Comparison of ENCODE assay signal across 8 mouse cellular contexts in the genomic region with DNA sequence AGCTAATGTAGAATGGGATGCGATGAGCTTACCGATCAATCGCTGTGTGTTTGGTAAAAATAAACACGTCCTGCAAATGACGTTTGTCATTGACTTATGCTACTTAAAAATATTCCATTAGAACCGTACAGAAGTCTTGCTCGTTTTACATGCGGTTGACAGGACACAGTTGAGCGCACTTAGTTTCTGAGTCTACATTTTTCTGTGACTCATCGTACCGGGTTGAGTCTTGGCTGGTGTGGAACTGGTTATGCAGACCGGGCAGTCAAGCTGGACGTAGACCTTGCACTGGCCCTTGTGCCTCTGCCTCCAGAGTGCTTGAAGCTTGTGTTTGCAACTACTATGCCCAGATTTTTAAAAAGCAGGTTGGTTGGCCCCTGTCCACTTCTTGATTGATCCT. TPM values are rescaled to one million over a fixed set of nuclear protein-coding genes. Genes with fewer than 3 reads are reported as not detected.
DNase-seq lines count a peak whose midpoint lies in the region; ATAC-seq and TF ChIP-seq lines count a peak whose summit lies in the region.

No protein-coding gene starts in this region.

- intact Hi-C loops in gastrocnemius, postnatal 36 days (cut with DNase I), result loop anchor here (10.0 kb wide), 1 partner anchor 604 kb away; no protein-coding TSS in a partner anchor

- H3K27ac ChIP-seq in testis, adult 2 months (ENCODE audit: control insufficient read depth, insufficient read depth, low read depth, low read length), result no peak overlapping the region; the same call in 1 of the 2 replicates
- 0 out of 2 replicates have a peak overlapping the region, but pooled peaks have one; percentile 18 for H3K27ac ChIP-seq in forebrain, embryonic 14.5 days (ENCODE audit: low read depth, low read length)
- H3K27ac ChIP-seq in kidney, embryonic 15.5 days, result peak overlapping the region; percentile 96
- peak overlapping the region; percentile 94 for H3K27ac ChIP-seq in midbrain, embryonic 10.5 days (replicated peaks)

- H3K9me3 ChIP-seq in forebrain, embryonic 14.5 days (replicated peaks; ENCODE audit: control insufficient read depth, low read length), result no peaks in the 10 kb centered on the region
- H3K9me3 ChIP-seq in kidney, embryonic 15.5 days (replicated peaks), result no peaks in the 10 kb centered on the region
- H3K9me3 ChIP-seq in midbrain, embryonic 10.5 days (replicated peaks), result no peaks in the 10 kb centered on the region

- peaks cover 1% of the 10 kb centered on the region; the same call in 1 of the 2 replicates for H3K36me3 ChIP-seq in testis, adult 2 months (ENCODE audit: control insufficient read depth, insufficient read depth, low read length)
- H3K36me3 ChIP-seq in forebrain, embryonic 14.5 days (ENCODE audit: control insufficient read depth, insufficient read depth, low read length), result peaks cover 31% of the 10 kb centered on the region
- peaks cover 39% of the 10 kb centered on the region for H3K36me3 ChIP-seq in kidney, embryonic 15.5 days
- peaks cover 45% of the 10 kb centered on the region for H3K36me3 ChIP-seq in midbrain, embryonic 10.5 days

- H3K4me2 ChIP-seq in forebrain, embryonic 14.5 days (ENCODE audit: low read length), result peak overlapping the region; percentile 73
- H3K4me2 ChIP-seq in kidney, embryonic 15.5 days, result peak overlapping the region; percentile 89

- 15% methylated on average over 13 of the region's 13 CpGs for WGBS in forebrain, embryonic 14.5 days
- 7% methylated on average over 13 of the region's 13 CpGs for WGBS in kidney, embryonic 15.5 days
- WGBS in midbrain, embryonic 10.5 days, result 18% methylated on average over 13 of the region's 13 CpGs

- no peak for ATAC-seq in forebrain, embryonic 14.5 days
- no peak for ATAC-seq in kidney, embryonic 15.5 days (replicated peaks; ENCODE audit: low FRiP score)

- H3K9ac ChIP-seq in forebrain, embryonic 14.5 days (ENCODE audit: low read length), result peak overlapping the region; percentile 91
- H3K9ac ChIP-seq in kidney, embryonic 15.5 days, result peak overlapping the region; percentile 97

- peak; percentile 51 to 81 for DNase-seq in adrenal gland, adult (ENCODE audit: inconsistent age in 2 of 2, low spot score in 1 of 2)
- DNase-seq in adrenal gland, postnatal 4 days (ENCODE audit: low spot score in 2 of 2), result no peak
- DNase-seq in testis, postnatal 10 days (ENCODE audit: low spot score), result no peak
- DNase-seq in forebrain, embryonic 14.5 days (ENCODE audit: low spot score), result no peak
- DNase-seq in midbrain, embryonic 10.5 days (ENCODE audit: low spot score), result no peak
- no peak for DNase-seq in gastrocnemius, postnatal 36 days

- no peak for TF ChIP-seq POLR2A in testis, adult 2 months (IDR thresholded peaks at IDR 0.05; ENCODE audit: control insufficient read depth, low read depth, low read length)

- no peak for TF ChIP-seq CTCF in testis, adult 2 months (IDR thresholded peaks at IDR 0.05; ENCODE audit: control insufficient read depth, insufficient read depth, insufficient replicate concordance, low read depth, low read length)

- H3K4me3 ChIP-seq in testis, adult 2 months (ENCODE audit: control insufficient read depth, low read depth, low read length), result peak overlapping the region; percentile 94
- peak overlapping the region; percentile 94 for H3K4me3 ChIP-seq in forebrain, embryonic 14.5 days (ENCODE audit: low read depth, low read length)
- peak overlapping the region; percentile 98 for H3K4me3 ChIP-seq in kidney, embryonic 15.5 days (replicated peaks)
- peak overlapping the region; percentile 97 for H3K4me3 ChIP-seq in midbrain, embryonic 10.5 days

- no peaks in the 10 kb centered on the region for H3K27me3 ChIP-seq in testis, adult 2 months (ENCODE audit: control insufficient read depth, insufficient read depth, low read length)
- H3K27me3 ChIP-seq in forebrain, embryonic 14.5 days (replicated peaks; ENCODE audit: control insufficient read depth, insufficient read depth, low read length), result no peaks in the 10 kb centered on the region
- no peaks in the 10 kb centered on the region for H3K27me3 ChIP-seq in kidney, embryonic 15.5 days
- no peaks in the 10 kb centered on the region for H3K27me3 ChIP-seq in midbrain, embryonic 10.5 days (ENCODE audit: low read depth, poor library complexity, severe bottlenecking)

- peaks cover 2% of the 10 kb centered on the region; the same call in 1 of the 2 replicates for H3K4me1 ChIP-seq in testis, adult 2 months (ENCODE audit: control insufficient read depth, insufficient read depth, low read length)
- H3K4me1 ChIP-seq in forebrain, embryonic 14.5 days (ENCODE audit: control insufficient read depth, insufficient read depth, low read length), result peaks cover 3% of the 10 kb centered on the region; the same call in 1 of the 2 replicates
- peaks cover 14% of the 10 kb centered on the region for H3K4me1 ChIP-seq in kidney, embryonic 15.5 days
- peaks cover 18% of the 10 kb centered on the region for H3K4me1 ChIP-seq in midbrain, embryonic 10.5 days

RNA-seq across cellular contexts. Expression of gene Edrf1, which starts 1.0 kb away (rescaled TPM):
- 10 to 100 TPM; 21.3 to 25.8 TPM for total RNA-seq in adrenal gland, postnatal 4 days (2021)
- 12.0 and 12.4 TPM in 2 replicates for polyA plus RNA-seq in testis, adult 2 months (2012; rRNA removed)
- 22.8 and 26.2 TPM in 2 replicates for polyA plus RNA-seq in forebrain, embryonic 14.5 days (2014; fragmentation: Nextera tagmentation; extraction: Ambion mirVana)
- polyA plus RNA-seq in kidney, embryonic 15.5 days (2015; fragmentation: Nextera tagmentation; extraction: Ambion mirVana), result 21.6 and 24.2 TPM in 2 replicates
- polyA plus RNA-seq in midbrain, embryonic 10.5 days (2016; fragmentation: Nextera tagmentation; extraction: Ambion mirVana), result 26.0 and 29.1 TPM in 2 replicates
- 1 to 10 TPM; 7.0 to 8.1 TPM for total RNA-seq in gastrocnemius, postnatal 36 days (2021)

RNA-seq across cellular contexts. Expression of gene Tex36, which starts 36.3 kb away (rescaled TPM):
- total RNA-seq in adrenal gland, postnatal 4 days (2021), result not detected
- polyA plus RNA-seq in testis, adult 2 months (2012; rRNA removed), result 119 and 137 TPM in 2 replicates
- polyA plus RNA-seq in forebrain, embryonic 14.5 days (2014; fragmentation: Nextera tagmentation; extraction: Ambion mirVana), result not detected in 2 replicates
- not detected in 2 replicates for polyA plus RNA-seq in kidney, embryonic 15.5 days (2015; fragmentation: Nextera tagmentation; extraction: Ambion mirVana)
- polyA plus RNA-seq in midbrain, embryonic 10.5 days (2016; fragmentation: Nextera tagmentation; extraction: Ambion mirVana), result not detected in 2 replicates
- not detected for total RNA-seq in gastrocnemius, postnatal 36 days (2021)

RNA-seq across cellular contexts. Expression of gene Mmp21, which starts 41.6 kb away (rescaled TPM):
- not detected for total RNA-seq in adrenal gland, postnatal 4 days (2021)
- not detected in 2 replicates for polyA plus RNA-seq in testis, adult 2 months (2012; rRNA removed)
- polyA plus RNA-seq in forebrain, embryonic 14.5 days (2014; fragmentation: Nextera tagmentation; extraction: Ambion mirVana), result not detected in 2 replicates
- polyA plus RNA-seq in kidney, embryonic 15.5 days (2015; fragmentation: Nextera tagmentation; extraction: Ambion mirVana), result 0.09 and 0.18 TPM in 2 replicates
- 0.10 TPM in 1 of 2 replicates, not detected in the other for polyA plus RNA-seq in midbrain, embryonic 10.5 days (2016; fragmentation: Nextera tagmentation; extraction: Ambion mirVana)
- total RNA-seq in gastrocnemius, postnatal 36 days (2021), result not detected

Comparison
In these comparisons a context has a peak if more than half of its experiments do, and no peak if none do; other contexts are left out.
1. DNase-seq: peak in adrenal gland, adult (2 of 2); none in adrenal gland, postnatal 4 days (0 of 2), testis, postnatal 10 days (single experiment), forebrain, embryonic 14.5 days (single experiment), midbrain, embryonic 10.5 days (single experiment) and gastrocnemius, postnatal 36 days (0 of 2).
2. RNA of gene Tex36, which starts 36.3 kb away (polyA plus RNA-seq): 119 to 137 TPM in testis, adult 2 months; not detected in kidney, embryonic 15.5 days, not detected in forebrain, embryonic 14.5 days and not detected in midbrain, embryonic 10.5 days; every median in the first group is over 100 times any median in the second.
3. Peak in every context shown above with its lines, with median percentiles within 50 percentile points of each other: H3K4me3 ChIP-seq.